Mouse (Mus musculus): Measurements from ENCODE around the gene Tcta. TPM values are rescaled to one million over a fixed set of nuclear protein-coding genes. Genes with fewer than 3 reads are reported as not detected.
A peak's percentile ranks its signal among the peaks of the same experiment; 100 is the strongest.

The Tcta gene
- total RNA-seq (2017) = 8.5 and 9.7 TPM in 2 replicates

DNA sequence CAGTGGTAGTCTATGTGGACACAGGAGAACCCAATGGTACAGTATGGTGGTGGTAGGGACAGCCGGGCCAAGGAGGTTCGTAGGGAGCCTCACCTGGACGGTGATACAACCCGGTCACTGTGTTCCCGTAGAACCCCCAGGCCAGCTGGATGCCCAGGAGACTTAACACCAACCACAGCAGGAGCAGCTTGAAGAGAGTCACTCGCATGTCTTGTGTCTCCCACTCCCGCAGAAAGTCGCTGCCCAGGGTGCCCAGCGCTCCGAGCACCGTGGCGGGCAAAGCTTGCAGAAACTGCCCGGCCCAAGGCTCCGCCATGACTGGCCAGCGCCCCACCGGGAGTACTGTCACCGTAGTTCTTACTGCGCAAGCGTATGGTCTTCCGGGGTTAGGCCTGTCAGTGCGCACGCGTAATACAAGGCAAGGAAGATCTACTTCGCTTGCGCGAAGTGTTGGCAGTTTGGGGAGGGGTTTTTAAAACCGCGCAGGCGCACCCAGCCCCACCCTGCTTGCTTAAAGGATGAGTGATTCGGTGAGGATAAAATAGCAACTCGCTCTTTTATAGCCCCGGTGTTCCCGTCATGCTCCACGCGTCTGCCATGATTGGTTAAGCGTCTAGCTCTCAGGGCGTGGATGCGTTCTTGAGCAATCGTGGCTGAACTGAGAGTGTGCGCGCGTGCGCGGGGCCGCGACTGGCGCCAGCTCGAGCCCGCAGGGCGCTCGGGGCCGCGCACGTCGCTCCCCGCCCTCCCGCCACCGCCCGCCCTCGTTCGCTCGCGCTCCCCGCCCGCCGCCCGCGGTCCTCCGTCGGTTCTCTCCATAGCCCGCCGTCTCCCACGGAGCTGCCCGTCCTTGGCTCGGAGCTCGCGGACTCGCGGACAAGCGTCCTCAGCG is at the start of gene Tcta, which contains the start of gene Rhoa:
Gene Tcta (minus strand): TSS at position 532 of the 892 bp plus-strand sequence.
Gene Rhoa (plus strand): TSS at position 501 of the 892 bp plus-strand sequence.
- ATAC-seq (replicated peaks in 1 of 2; ENCODE audit: insufficient read depth in 1 of 2, low FRiP score in 2 of 2, low TSS enrichment in 1 of 2, low read depth in 1 of 2, poor library complexity in 2 of 2, severe bottlenecking in 2 of 2) = peak; percentile 95 to 97

DNA sequence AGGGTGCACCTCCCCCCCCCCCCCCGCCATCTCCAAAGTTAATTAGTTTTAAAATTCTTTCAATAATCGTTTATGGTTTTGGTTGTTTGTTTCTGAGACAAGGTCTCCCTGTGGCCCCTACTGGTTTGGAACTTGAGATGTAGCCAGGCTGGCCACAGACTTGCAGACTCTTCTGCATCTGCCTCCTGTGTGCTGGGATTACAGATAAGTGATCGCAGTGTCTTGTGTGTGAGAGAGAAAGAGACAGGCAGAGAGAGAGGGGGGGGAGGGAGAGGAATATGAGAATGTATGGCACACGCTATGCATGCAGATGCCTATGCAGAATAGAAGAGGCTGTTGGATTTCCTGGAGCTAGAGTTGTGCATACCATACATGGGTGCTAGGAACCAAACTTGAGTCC is 43.8 kb upstream of the Tcta start:
- ATAC-seq (replicated peaks in 1 of 2; ENCODE audit: insufficient read depth in 1 of 2, low FRiP score in 2 of 2, low TSS enrichment in 1 of 2, low read depth in 1 of 2, poor library complexity in 2 of 2, severe bottlenecking in 2 of 2) = no peak

DNA sequence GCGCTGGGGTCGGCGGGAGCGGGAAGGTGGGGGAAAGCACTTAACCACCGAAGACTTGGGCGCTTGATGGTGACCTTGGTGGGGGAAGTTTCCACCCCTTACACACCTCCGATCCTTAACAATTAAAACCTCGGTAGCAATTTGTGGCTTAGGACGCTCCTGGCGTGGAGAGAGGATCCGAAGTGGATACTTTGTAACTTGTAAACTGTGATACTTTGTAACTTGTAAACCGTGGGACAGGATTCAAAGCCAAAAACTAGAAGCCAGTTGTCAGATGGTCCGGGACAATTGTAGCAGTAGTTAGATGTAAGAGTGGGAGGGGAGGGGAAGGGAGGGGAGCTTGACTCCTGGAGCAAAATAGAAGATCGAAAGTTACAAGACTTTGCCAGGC is 42.3 kb upstream of the Tcta start:
- ATAC-seq (replicated peaks in 1 of 2; ENCODE audit: insufficient read depth in 1 of 2, low FRiP score in 2 of 2, low TSS enrichment in 1 of 2, low read depth in 1 of 2, poor library complexity in 2 of 2, severe bottlenecking in 2 of 2) = 0 out of 4 replicates have a peak, but pooled peaks of 1 of the 2 experiments have one; percentile 9

DNA sequence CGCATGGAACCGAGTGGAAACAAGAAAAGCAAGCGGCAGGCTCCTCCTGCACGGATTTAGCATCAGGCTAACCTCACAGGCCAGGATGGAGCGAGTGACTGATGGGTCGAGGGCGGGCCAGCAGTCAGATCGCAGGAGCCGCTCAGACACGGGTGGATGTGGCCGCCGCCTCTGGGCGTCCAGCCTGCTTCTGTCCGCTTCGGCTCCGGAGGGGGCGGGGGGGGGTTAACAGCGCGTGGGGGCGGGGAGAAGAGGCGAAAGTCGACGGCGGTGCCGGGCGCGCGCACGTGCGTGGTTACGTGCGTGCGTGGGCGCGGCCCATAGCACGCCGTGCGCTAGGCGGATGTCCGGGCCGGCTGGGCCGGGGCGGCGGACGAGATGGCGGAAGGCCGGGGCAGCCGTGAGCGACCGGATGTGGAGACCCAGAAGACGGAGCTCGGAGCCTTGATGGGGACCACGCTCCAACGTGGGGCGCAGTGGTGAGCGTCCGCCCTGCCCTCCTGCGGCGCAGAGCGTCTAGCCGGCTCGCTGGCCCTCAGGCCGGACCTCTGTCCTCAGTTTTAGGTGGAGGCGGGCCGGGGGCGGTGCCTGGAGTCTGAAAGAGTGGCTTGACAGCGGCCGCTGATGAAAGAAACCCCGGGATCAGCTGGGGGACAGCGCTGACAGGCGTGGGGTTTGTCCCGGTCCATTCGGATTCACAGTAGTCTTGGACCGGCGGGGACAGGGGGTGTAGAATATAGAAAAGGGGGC is 41.8 kb upstream of the Tcta start, which contains the start of gene Usp4:
Gene Usp4 (plus strand): TSS at position 314 of the 750 bp plus-strand sequence.
- peak; percentile 83 to 87 for ATAC-seq (replicated peaks in 1 of 2; ENCODE audit: insufficient read depth in 1 of 2, low FRiP score in 2 of 2, low TSS enrichment in 1 of 2, low read depth in 1 of 2, poor library complexity in 2 of 2, severe bottlenecking in 2 of 2)

DNA sequence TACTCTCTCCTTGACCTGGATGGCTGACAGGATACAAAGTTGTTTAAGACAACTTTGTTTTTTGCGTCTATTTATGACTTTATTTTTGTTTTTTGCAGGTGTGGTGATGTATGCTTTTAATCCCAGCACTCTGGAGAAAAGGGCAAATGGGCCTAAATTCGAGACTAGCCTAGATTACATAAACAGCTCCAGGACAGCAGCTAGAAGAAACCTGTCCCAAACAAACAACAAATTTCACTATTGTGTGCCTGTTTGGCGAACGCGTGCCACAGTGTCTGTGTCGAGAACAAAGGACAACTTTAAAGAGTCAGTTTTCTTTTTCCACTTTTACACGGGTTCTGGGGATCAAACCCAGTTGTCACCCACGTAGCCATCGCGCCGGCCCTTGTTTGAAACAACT is 41.1 kb upstream of the Tcta start:
- no peak for ATAC-seq (replicated peaks in 1 of 2; ENCODE audit: insufficient read depth in 1 of 2, low FRiP score in 2 of 2, low TSS enrichment in 1 of 2, low read depth in 1 of 2, poor library complexity in 2 of 2, severe bottlenecking in 2 of 2)

DNA sequence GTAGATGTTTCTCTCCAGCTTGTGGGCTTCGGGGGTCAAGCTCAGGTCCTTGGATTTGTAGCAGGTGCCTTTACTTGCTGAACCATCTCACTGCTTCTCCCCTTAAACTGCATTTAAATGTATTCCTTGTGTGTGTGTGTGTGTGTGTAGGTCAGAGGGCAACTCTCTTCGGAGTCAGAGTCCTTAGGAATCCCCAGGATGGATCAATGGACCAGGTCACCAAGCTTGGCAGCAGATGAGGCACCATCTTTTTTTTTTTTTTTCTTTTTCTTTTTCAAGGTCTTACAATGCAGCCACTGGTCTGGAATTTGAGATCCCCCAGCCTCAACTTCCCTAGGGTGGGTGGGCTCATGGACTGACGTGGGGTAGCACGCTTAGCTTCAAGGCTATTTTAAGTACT is 38.5 kb upstream of the Tcta start:
- ATAC-seq (replicated peaks in 1 of 2; ENCODE audit: insufficient read depth in 1 of 2, low FRiP score in 2 of 2, low TSS enrichment in 1 of 2, low read depth in 1 of 2, poor library complexity in 2 of 2, severe bottlenecking in 2 of 2) = no peak

DNA sequence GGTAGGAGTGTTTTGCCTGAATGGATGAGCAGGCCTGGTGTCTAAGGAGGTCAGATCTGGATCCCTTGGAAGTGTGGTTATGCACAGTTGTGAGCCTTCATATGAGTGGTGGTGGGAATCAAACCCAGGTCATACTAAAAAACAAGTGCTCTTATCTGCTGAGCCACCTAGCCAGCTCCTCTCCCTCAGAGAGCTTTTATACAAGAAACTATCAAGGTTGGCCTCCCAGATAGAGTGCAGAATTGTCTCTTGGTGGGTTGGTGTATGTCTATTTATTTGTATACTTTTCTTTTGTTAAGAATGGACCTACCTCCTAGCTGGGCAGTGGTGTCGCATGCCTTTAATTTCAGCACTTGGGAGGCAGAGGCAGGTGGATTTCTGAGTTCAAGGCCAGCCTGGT is 37.9 kb upstream of the Tcta start:
- ATAC-seq (replicated peaks in 1 of 2; ENCODE audit: insufficient read depth in 1 of 2, low FRiP score in 2 of 2, low TSS enrichment in 1 of 2, low read depth in 1 of 2, poor library complexity in 2 of 2, severe bottlenecking in 2 of 2) = no peak

DNA sequence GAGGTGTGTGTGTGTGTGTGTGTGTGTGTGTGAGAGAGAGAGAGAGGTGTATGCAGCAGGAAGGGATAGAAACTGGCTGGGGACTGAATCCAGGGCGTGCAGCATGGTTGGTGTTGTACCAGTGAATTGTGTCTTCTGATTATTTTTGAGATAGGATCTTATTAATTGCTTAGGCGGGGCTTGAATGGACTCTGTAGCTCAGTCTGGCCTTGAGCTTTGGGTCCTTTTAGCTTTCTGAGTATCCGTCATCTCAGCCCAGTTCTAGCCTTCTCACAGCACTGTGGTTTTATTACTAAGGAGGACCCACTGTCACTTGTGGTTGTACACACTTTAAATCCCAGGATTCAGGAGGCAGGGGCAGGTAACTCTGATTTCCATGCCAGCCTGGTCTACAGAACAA is 37.4 kb upstream of the Tcta start:
- no peak for ATAC-seq (replicated peaks in 1 of 2; ENCODE audit: insufficient read depth in 1 of 2, low FRiP score in 2 of 2, low TSS enrichment in 1 of 2, low read depth in 1 of 2, poor library complexity in 2 of 2, severe bottlenecking in 2 of 2)

DNA sequence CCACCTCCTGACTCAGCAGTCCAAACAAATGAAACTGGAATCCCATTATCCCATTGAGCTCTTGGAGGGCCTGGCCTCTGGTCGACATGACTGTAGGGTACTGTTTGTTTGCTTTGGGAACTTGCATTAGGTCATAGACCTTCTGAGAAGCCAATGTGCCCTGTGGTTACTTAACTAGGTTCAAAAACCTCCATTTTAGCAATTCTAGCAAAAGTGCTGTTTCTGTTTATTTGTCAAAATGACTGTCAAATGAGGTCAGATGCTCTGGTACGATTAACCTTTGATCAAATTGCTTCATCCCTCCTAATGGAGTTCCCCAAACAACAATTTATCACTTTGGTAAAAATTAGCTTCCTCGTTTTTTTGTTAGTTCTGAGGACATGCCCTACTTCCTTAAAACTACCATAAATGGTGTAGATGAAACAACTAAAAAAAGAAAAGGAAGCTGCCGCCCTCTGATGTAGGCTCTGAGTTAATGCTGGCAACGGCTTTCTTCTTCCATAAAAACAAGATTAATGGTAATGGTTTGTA is 36.4 kb upstream of the Tcta start:
- peak in 1 of 2 experiments; percentile 11; a peak in 1 of 4 replicates for ATAC-seq (replicated peaks in 1 of 2; ENCODE audit: insufficient read depth in 1 of 2, low FRiP score in 2 of 2, low TSS enrichment in 1 of 2, low read depth in 1 of 2, poor library complexity in 2 of 2, severe bottlenecking in 2 of 2)

DNA sequence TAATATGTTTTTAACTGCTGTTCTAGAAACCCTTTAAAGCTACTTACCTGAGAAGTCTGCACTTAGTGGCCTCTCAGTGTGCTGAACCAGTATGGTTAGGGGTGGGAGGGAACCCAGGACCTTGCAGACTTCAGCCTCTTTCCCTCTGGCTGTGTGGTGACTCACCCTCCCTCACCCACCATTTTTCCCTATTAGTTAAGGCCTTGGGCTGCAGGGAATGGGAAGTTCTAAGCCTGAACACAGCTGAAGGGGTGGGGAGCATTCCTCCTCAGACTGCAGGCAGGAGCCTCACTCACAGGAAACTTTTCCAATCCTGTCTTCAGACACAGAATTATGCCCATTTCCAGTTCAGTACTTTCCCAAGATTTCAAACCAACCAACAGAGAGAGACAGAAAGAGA is 35.8 kb upstream of the Tcta start:
- ATAC-seq (replicated peaks in 1 of 2; ENCODE audit: insufficient read depth in 1 of 2, low FRiP score in 2 of 2, low TSS enrichment in 1 of 2, low read depth in 1 of 2, poor library complexity in 2 of 2, severe bottlenecking in 2 of 2) = no peak

DNA sequence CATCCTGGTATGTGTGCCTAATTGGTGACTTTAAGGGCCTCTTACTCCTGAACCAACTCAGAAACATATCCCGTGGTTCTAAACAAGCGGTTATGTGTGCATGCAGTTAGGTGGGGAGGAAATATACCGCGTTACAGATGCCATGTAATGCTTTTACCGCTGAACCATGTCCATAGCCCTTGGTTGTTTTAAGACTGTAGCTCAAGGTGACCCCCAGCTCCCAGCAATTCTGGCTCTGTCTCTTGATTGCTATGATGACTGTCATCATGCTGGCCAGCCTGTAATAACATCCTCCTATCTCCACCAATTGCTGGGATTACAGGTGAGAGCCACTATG is 35.1 kb upstream of the Tcta start:
- no peak for ATAC-seq (replicated peaks in 1 of 2; ENCODE audit: insufficient read depth in 1 of 2, low FRiP score in 2 of 2, low TSS enrichment in 1 of 2, low read depth in 1 of 2, poor library complexity in 2 of 2, severe bottlenecking in 2 of 2)

DNA sequence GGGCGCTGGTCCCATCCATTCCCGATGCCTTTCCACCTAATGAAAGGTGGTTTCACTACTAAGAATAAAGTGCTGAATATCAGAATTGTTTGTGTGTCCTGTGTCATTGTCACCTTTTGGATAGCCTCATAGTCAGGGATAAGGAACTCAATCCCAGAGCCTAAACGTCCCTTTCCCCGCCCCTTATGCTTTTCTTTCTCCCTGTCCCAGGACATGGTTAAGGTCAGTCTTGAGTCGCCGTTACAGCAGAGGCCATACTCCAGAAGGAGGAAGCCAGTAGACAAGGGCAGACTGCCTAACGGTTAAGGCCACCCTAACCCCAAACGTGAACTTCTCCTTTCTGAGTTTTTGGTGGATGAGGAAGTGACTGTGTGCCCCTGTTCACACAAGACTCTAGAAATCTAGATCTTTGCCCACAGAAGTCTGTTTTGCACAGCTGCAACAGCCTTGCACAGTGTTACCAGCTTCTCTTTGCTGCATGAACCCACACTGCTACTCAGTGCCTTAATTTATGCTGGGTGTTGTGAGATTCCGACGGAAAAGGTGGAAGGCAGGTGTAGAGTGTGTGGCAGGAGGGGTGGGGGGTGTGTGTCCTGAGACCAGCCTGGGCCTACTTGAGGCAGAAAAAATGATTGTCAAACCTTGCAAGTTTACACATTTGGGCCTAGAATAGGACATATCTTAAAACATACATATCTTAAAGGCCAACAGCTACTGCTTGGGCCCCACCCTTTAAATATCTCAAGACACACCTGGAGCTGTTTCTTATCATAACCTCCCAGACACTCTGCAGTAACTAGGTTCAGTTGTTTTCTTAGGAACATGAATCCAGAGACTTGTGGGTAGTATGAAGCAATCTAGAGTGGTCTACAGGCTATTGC is 34.5 kb upstream of the Tcta start:
- ATAC-seq (replicated peaks in 1 of 2; ENCODE audit: insufficient read depth in 1 of 2, low FRiP score in 2 of 2, low TSS enrichment in 1 of 2, low read depth in 1 of 2, poor library complexity in 2 of 2, severe bottlenecking in 2 of 2) = peak; percentile 57 to 68

DNA sequence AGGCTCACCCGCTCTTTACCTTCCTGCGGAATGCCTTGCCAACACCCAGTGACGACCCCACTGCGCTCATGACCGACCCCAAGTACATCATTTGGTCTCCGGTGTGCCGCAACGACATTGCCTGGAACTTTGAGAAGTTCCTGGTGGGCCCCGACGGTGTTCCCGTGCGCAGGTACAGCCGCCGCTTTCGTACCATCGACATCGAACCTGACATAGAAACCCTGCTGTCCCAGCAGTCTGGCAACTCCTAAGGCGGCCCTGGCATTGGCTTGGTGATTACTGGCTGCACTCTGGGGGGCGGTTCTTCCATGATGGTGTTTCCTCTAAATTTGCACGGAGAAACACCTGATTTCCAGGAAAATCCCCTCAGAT is 33.9 kb upstream of the Tcta start:
- no peak for ATAC-seq (replicated peaks in 1 of 2; ENCODE audit: insufficient read depth in 1 of 2, low FRiP score in 2 of 2, low TSS enrichment in 1 of 2, low read depth in 1 of 2, poor library complexity in 2 of 2, severe bottlenecking in 2 of 2)

DNA sequence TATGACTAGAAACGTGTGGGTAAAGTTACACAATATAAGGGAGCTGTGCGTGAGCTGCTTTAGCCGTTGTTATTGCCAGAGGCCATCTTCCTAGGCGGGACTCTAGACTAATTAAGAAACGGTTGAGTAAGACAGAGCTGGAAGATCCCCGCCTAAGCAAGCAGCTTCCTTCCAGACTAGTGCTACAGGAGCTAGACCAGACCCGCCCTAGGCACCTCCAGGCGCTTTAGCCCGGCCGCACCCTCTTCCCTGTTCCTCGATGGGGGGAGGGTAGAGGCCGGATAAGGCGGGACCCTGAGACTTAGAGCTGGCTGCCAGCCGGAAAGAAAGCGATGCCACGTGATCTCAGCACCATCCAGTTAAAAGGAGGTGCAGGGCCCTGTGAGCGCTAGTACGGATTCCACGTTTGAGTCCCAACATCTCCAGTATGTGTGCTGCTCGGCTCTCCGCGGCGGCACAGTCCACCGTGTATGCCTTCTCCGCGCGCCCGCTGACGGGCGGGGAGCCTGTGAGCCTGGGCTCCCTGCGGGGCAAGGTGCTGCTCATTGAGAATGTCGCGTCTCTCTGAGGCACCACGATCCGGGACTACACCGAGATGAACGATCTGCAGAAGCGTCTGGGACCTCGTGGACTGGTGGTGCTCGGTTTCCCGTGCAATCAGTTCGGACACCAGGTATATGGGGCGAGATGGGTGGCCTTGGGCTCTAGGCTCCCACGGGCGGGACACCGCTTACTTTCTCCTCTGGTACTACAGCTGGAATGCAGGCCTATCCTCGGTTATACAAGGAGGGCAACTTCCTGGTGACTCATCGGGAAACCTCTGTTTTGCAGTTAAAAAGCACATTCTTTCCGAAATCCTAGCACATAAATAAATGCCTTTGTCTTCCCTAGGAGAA is 33.2 kb upstream of the Tcta start, which contains the start of gene Gpx1:
Gene Gpx1 (plus strand): TSS at position 18 of the 896 bp plus-strand sequence.
- ATAC-seq (replicated peaks in 1 of 2; ENCODE audit: insufficient read depth in 1 of 2, low FRiP score in 2 of 2, low TSS enrichment in 1 of 2, low read depth in 1 of 2, poor library complexity in 2 of 2, severe bottlenecking in 2 of 2) = peak; percentile 83 to 87

DNA sequence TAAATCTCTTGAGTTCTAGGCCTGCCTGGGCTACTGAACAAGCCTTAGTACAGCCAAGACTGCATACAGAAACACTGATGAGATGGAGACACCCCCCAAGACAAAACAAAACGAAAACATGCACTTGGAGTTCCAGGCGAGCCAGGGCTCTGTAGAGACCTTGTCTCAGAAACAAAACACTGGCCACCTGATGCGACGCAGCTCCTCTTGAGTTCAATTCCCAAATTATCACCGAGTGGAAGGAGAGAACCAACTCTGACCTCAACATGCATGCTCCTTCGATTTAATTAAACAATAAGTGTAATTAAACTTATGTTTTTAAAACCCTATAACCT is 32.6 kb upstream of the Tcta start:
- ATAC-seq (replicated peaks in 1 of 2; ENCODE audit: insufficient read depth in 1 of 2, low FRiP score in 2 of 2, low TSS enrichment in 1 of 2, low read depth in 1 of 2, poor library complexity in 2 of 2, severe bottlenecking in 2 of 2) = no peak

DNA sequence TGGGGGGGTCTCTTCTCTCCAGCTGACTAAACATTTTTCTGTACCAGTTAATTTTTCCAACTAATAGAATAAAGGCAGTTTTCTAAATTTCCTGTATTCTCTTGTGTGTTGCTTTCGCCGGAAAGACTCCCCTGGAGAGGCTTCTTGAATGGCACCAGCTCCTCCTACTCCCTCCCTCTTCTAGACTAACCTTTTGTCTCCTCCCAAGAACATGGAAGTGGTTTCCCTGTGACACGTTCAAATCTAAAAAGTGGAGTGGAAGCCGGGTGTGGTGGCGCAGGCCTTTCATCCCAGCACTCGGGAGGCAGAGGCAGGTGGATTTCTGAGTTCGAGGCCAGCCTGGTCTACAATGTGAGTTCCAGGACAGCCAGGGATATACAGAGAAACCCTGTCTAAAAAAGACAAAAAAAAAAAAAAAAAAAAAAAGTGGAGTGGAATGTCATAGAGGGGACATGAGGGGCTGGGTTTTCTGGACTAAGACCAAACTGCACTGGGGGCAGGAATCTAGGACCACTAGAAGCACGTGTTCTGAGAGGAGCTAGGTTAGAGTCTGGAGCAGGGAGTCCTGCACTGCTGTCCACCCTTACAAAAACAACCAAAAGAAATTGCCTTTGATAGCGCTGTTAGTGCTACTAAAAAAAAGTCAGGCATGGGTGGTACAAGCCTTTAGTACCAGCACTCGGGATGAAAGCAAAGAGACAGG is 32.0 kb upstream of the Tcta start:
- no peak for ATAC-seq (replicated peaks in 1 of 2; ENCODE audit: insufficient read depth in 1 of 2, low FRiP score in 2 of 2, low TSS enrichment in 1 of 2, low read depth in 1 of 2, poor library complexity in 2 of 2, severe bottlenecking in 2 of 2)
